In genomic region chr4:123022896-123023295, GRCm38 (mm10) we compare ENCODE assay signal across 29 mouse cellular contexts. TPM values are rescaled to one million over a fixed set of nuclear protein-coding genes. Genes with fewer than 3 reads are reported as not detected.
DNase-seq lines count a peak whose midpoint lies in the region; ATAC-seq and TF ChIP-seq lines count a peak whose summit lies in the region.
"Had no signal": no experiment of that assay in that cellular context is flagged by ENCODE, and none has a peak within 500 bp of the region (broad histone marks: within the 10 kb centered on the region; RNA-seq: fewer than 3 reads in every experiment).

No protein-coding gene starts in this region.

- DNase-seq in kidney, postnatal 0 days (ENCODE audit: low spot score) = no peak
- DNase-seq in kidney, postnatal 14 days = no peak
- peak; percentile 72 for DNase-seq in ES-CJ7 (ENCODE audit: low read depth, low spot score)
- no peak for DNase-seq in brain, embryonic 14.5 days (ENCODE audit: low read depth)
- no peak for DNase-seq in lung, adult 2 months
- no peak for DNase-seq in gastrocnemius, postnatal 4 days (ENCODE audit: low spot score in 2 of 2)
- DNase-seq: adrenal gland, adult 8-10 months; adrenal gland, postnatal 25 days; B cell, adult 2 months; cerebellum, adult 18-20 months; cerebellum, adult 9-10 months; cerebellum, postnatal 14 days; gastrocnemius, adult 2 months; gastrocnemius, postnatal 14 days; heart, adult 18-20 months; heart, postnatal 10 days; heart, postnatal 36 days had no signal

- ATAC-seq in kidney, postnatal 0 days (replicated peaks; ENCODE audit: low FRiP score, low read depth) = no peak
- ATAC-seq: activated CD4-positive, CD25-positive, alpha-beta regulatory T cell, adult 4 months; forebrain, embryonic 13.5 days; forebrain, embryonic 16.5 days; Patski had no signal

- 91% methylated on average over 1 of the region's 1 CpGs for WGBS in kidney, postnatal 0 days
- 75% methylated on average over 1 of the region's 1 CpGs for WGBS in lung, adult 2 months

- no peak overlapping the region for H3K4me2 ChIP-seq in kidney, postnatal 0 days (ENCODE audit: low read length)
- H3K4me2 ChIP-seq: forebrain, embryonic 13.5 days; heart, embryonic 12.5 days; heart, embryonic 15.5 days; hindbrain, embryonic 14.5 days had no signal

- no peak overlapping the region for H3K4me3 ChIP-seq in kidney, postnatal 0 days (replicated peaks; ENCODE audit: low read depth, low read length)
- no peak overlapping the region for H3K4me3 ChIP-seq in E14TG2a.4 (replicated peaks; ENCODE audit: low read length)
- H3K4me3 ChIP-seq in lung, adult 2 months (replicated peaks; ENCODE audit: extremely low read depth, low read depth, low read length) = no peak overlapping the region
- H3K4me3 ChIP-seq: forebrain, embryonic 10.5 days; forebrain, embryonic 13.5 days; gastrocnemius, adult 2 months; heart, embryonic 12.5 days; heart, embryonic 15.5 days; hindbrain, embryonic 10.5 days had no signal

- TF ChIP-seq CTCF in kidney, postnatal 0 days (IDR thresholded peaks at IDR 0.05; ENCODE audit: low read depth) = 0 out of 2 replicates have a peak, but pooled peaks have one; percentile 7
- TF ChIP-seq CTCF in E14TG2a.4 (conservative IDR thresholded peaks at IDR 0.05; ENCODE audit: low read length) = peak; percentile 32
- 0 out of 2 replicates have a peak, but pooled peaks have one; percentile 0 for TF ChIP-seq CTCF in brain, embryonic 14.5 days (IDR thresholded peaks at IDR 0.05; ENCODE audit: borderline replicate concordance, extremely low read depth, insufficient read depth, insufficient read length)
- no peak for TF ChIP-seq CTCF in lung, adult 2 months (IDR thresholded peaks at IDR 0.05; ENCODE audit: insufficient read depth, low read length)

- H3K36me3 ChIP-seq in kidney, postnatal 0 days (ENCODE audit: insufficient read depth, low read length) = 0 out of 2 replicates have a peak, but pooled peaks cover 3% of the 10 kb centered on the region
- H3K36me3 ChIP-seq in E14TG2a.4 (ENCODE audit: insufficient read depth, low read length) = peaks cover 66% of the 10 kb centered on the region

- H3K9me3 ChIP-seq in kidney, postnatal 0 days (replicated peaks; ENCODE audit: low read length) = no peaks in the 10 kb centered on the region
- H3K9me3 ChIP-seq in E14TG2a.4 (ENCODE audit: low read length) = no peaks in the 10 kb centered on the region
- H3K9me3 ChIP-seq: forebrain, embryonic 10.5 days; forebrain, embryonic 13.5 days; heart, embryonic 12.5 days; heart, embryonic 15.5 days; hindbrain, embryonic 10.5 days had no signal

- H3K4me1 ChIP-seq in kidney, postnatal 0 days (replicated peaks; ENCODE audit: insufficient read depth, low read length) = 0 out of 2 replicates have a peak, but pooled peaks cover 5% of the 10 kb centered on the region
- H3K4me1 ChIP-seq in E14TG2a.4 (replicated peaks; ENCODE audit: low read depth, low read length) = peaks cover 40% of the 10 kb centered on the region
- H3K4me1 ChIP-seq in lung, adult 2 months (ENCODE audit: control insufficient read depth, insufficient read depth, low read length) = peaks cover 12% of the 10 kb centered on the region

- no peak for TF ChIP-seq POLR2A in brain, embryonic 14.5 days (IDR thresholded peaks at IDR 0.05; ENCODE audit: borderline replicate concordance, extremely low read depth, insufficient read depth, insufficient read length, poor library complexity, severe bottlenecking)
- no peak for TF ChIP-seq POLR2A in lung, adult 2 months (IDR thresholded peaks at IDR 0.05; ENCODE audit: borderline replicate concordance, extremely low read depth, low read depth, low read length)

- no peak overlapping the region for H3K9ac ChIP-seq in kidney, postnatal 0 days (ENCODE audit: low read depth, low read length)
- H3K9ac ChIP-seq: forebrain, embryonic 13.5 days; heart, embryonic 12.5 days; heart, embryonic 15.5 days; hindbrain, embryonic 14.5 days had no signal

- no peaks in the 10 kb centered on the region for H3K27me3 ChIP-seq in kidney, postnatal 0 days (ENCODE audit: insufficient read depth, low read length)
- H3K27me3 ChIP-seq in E14TG2a.4 (ENCODE audit: insufficient read depth, low read length) = no peaks in the 10 kb centered on the region
- H3K27me3 ChIP-seq: CH12.LX; forebrain, embryonic 13.5 days; heart, embryonic 12.5 days; heart, embryonic 15.5 days; Patski had no signal

- H3K27ac ChIP-seq in kidney, postnatal 0 days = no peak overlapping the region
- H3K27ac ChIP-seq: forebrain, embryonic 10.5 days; forebrain, embryonic 13.5 days; gastrocnemius, adult 2 months; heart, embryonic 15.5 days; hindbrain, embryonic 10.5 days; hindbrain, embryonic 14.5 days had no signal

RNA-seq across cellular contexts. Expression of gene Trit1, which starts 6.5 kb away (rescaled TPM):
- 15.7 and 17.1 TPM in 2 replicates for polyA plus RNA-seq in kidney, postnatal 0 days (2015; fragmentation: Nextera tagmentation; extraction: Ambion mirVana)
- 19.5 and 20.4 TPM in 2 replicates for polyA plus RNA-seq in brain, embryonic 14.5 days (2012; rRNA removed)
- polyA plus RNA-seq in lung, adult 2 months (2012; rRNA removed) = 4.2 and 4.5 TPM in 2 replicates
- total RNA-seq in gastrocnemius, postnatal 4 days (2021) = 10 to 100 TPM; 14.1 to 15.8 TPM

RNA-seq across cellular contexts. Expression of gene Mycl, which starts 27.4 kb away (rescaled TPM):
- polyA plus RNA-seq in kidney, postnatal 0 days (2015; fragmentation: Nextera tagmentation; extraction: Ambion mirVana) = 6.5 and 7.1 TPM in 2 replicates
- polyA plus RNA-seq in brain, embryonic 14.5 days (2012; rRNA removed) = 85.4 and 95.3 TPM in 2 replicates
- polyA plus RNA-seq in lung, adult 2 months (2012; rRNA removed) = 8.1 and 11.7 TPM in 2 replicates
- total RNA-seq in gastrocnemius, postnatal 4 days (2021) = 10 to 100 TPM in 1 of 2 experiments, 1 to 10 TPM in 1; 8.9 to 10.8 TPM
- polyA plus RNA-seq: activated CD4-positive, CD25-positive, alpha-beta regulatory T cell, adult 4 months; G1E had no signal
